Mouse (Mus musculus) midbrain, embryonic 10.5 days (tissue): ENCODE data around the gene Uts2. TPM values are rescaled to one million over a fixed set of nuclear protein-coding genes. Genes with fewer than 3 reads are reported as not detected.

Source experiments
- DNase-seq: peaks from one replicate; pipeline ENCODE4 v3.0.0-alpha.2; 2017; ENCODE audit warnings: low spot score
- H3K27ac ChIP-seq: fragments of 300-500 bp; sonication (generic); replicated peaks from 2 replicates; pipeline ENCODE4 v1.5.1; 2016; ENCODE audit warnings: mild to moderate bottlenecking
- H3K27me3 ChIP-seq: fragments of 300-500 bp; sonication (generic); 2 replicates; pipeline ENCODE4 v1.6.1; 2016; ENCODE audit warnings: low read depth, mild to moderate bottlenecking; ENCODE audit not compliant: poor library complexity, severe bottlenecking
- H3K36me3 ChIP-seq: fragments of 300-500 bp; sonication (generic); 2 replicates; pipeline ENCODE4 v1.6.1; 2016; ENCODE audit warnings: mild to moderate bottlenecking, moderate library complexity
- H3K4me1 ChIP-seq: fragments of 300-500 bp; sonication (generic); 2 replicates; pipeline ENCODE4 v1.6.1; 2016
- H3K4me3 ChIP-seq: fragments of 300-500 bp; sonication (generic); 2 replicates; pipeline ENCODE4 v1.5.1; 2016; ENCODE audit warnings: mild to moderate bottlenecking, moderate library complexity
- H3K9me3 ChIP-seq: fragments of 300-500 bp; sonication (generic); replicated peaks from 2 replicates; pipeline ENCODE4 v1.6.1; 2016; ENCODE audit warnings: mild to moderate bottlenecking
- WGBS: fragments of 180-500 bp; shearing (Covaris S2); methylation state at CpG from one replicate; pipeline ENCODE4 v1.1.7; 2016; 5-methylcytosine and 5-hydroxymethylcytosine counted together
- polyA plus RNA-seq: library from polyadenylated mRNA; unstranded; fragments of >200 nt; fragmentation: Nextera tagmentation; extraction: Ambion mirVana; gene quantifications from 2 replicates; pipeline ENCODE4 v1.2.1, GENCODE M21; 2016

Gene Uts2
- not detected in 2 replicates for polyA plus RNA-seq

- Histone ChIP-seq H3K4me3 (no peak within 1 kb of the TSS), H3K27ac (no peak within 1 kb of the TSS), H3K4me1 (peaks cover 5% of the 10 kb centered on the region; the same call in 1 of the 2 replicates), H3K36me3 (no peaks in the 10 kb centered on the region), H3K9me3 (no peaks in the 10 kb centered on the region), H3K27me3 (no peaks in the 10 kb centered on the region)
- WGBS: 92% methylated on average over 7 of the region's 7 CpGs
- no peak for DNase-seq
Measured at GRCm38 (mm10) chr4:150996797-150997196, at the start of gene Uts2. Gene Uts2 (plus strand): TSS chr4:150997097.

GRCm38 (mm10) chr4:150950972-150951371 lies 45.9 kb upstream of the Uts2 start:
- H3K27me3 ChIP-seq: no peaks in the 10 kb centered on the region; the same call in 1 of the 2 replicates
- H3K9me3 ChIP-seq: no peaks in the 10 kb centered on the region
- no peak for DNase-seq
- H3K4me3 ChIP-seq: no peak overlapping the region
- H3K36me3 ChIP-seq: no peaks in the 10 kb centered on the region
- H3K4me1 ChIP-seq: 0 out of 2 replicates have a peak, but pooled peaks cover 5% of the 10 kb centered on the region
- 88% methylated on average over 10 of the region's 10 CpGs for WGBS
- no peak overlapping the region for H3K27ac ChIP-seq

- DNase-seq: no peak
- Histone ChIP-seq H3K27me3 (no peaks in the 10 kb centered on the region), H3K9me3 (no peaks in the 10 kb centered on the region), H3K36me3 (no peaks in the 10 kb centered on the region), H3K4me1 (peaks cover 4% of the 10 kb centered on the region; the same call in 1 of the 2 replicates), H3K4me3 (no peak overlapping the region), H3K27ac (no peak overlapping the region)
- 88% methylated on average over 13 of the region's 13 CpGs for WGBS
Measured at GRCm38 (mm10) chr4:150956369-150957105, 40.4 kb upstream of the Uts2 start.

GRCm38 (mm10) chr4:150957106-150957458 lies 39.8 kb upstream of the Uts2 start:
- Histone ChIP-seq H3K27me3 (no peaks in the 10 kb centered on the region), H3K27ac (no peak overlapping the region), H3K9me3 (no peaks in the 10 kb centered on the region), H3K4me3 (no peak overlapping the region), H3K4me1 (peaks cover 4% of the 10 kb centered on the region; the same call in 1 of the 2 replicates), H3K36me3 (no peaks in the 10 kb centered on the region)
- DNase-seq: no peak
- 74% methylated on average over 1 of the region's 1 CpGs for WGBS

- H3K27me3 ChIP-seq: no peaks in the 10 kb centered on the region
- peaks cover 4% of the 10 kb centered on the region; the same call in 1 of the 2 replicates for H3K4me1 ChIP-seq
- H3K4me3 ChIP-seq: no peak overlapping the region
- no peaks in the 10 kb centered on the region for H3K36me3 ChIP-seq
- H3K27ac ChIP-seq: no peak overlapping the region
- DNase-seq: no peak
- 81% methylated on average over 7 of the region's 7 CpGs for WGBS
- H3K9me3 ChIP-seq: no peaks in the 10 kb centered on the region
Measured at GRCm38 (mm10) chr4:150958536-150958935, 38.4 kb upstream of the Uts2 start.

- Histone ChIP-seq H3K27me3 (no peaks in the 10 kb centered on the region), H3K4me1 (peaks cover 4% of the 10 kb centered on the region; the same call in 1 of the 2 replicates), H3K9me3 (no peaks in the 10 kb centered on the region), H3K4me3 (no peak overlapping the region), H3K36me3 (no peaks in the 10 kb centered on the region), H3K27ac (no peak overlapping the region)
- 77% methylated on average over 6 of the region's 6 CpGs for WGBS
- DNase-seq: no peak
Measured at GRCm38 (mm10) chr4:150962231-150962630, 34.7 kb upstream of the Uts2 start.

- Histone ChIP-seq H3K27ac (no peak overlapping the region), H3K9me3 (no peaks in the 10 kb centered on the region), H3K36me3 (no peaks in the 10 kb centered on the region), H3K27me3 (no peaks in the 10 kb centered on the region), H3K4me1 (peaks cover 4% of the 10 kb centered on the region; the same call in 1 of the 2 replicates), H3K4me3 (no peak overlapping the region)
- 74% methylated on average over 2 of the region's 2 CpGs for WGBS
- DNase-seq: no peak
Measured at GRCm38 (mm10) chr4:150963711-150964110, 33.2 kb upstream of the Uts2 start.

GRCm38 (mm10) chr4:150964635-150965554 lies 32.0 kb upstream of the Uts2 start:
- H3K36me3 ChIP-seq: no peaks in the 10 kb centered on the region
- peak overlapping the region; percentile 31 for H3K4me3 ChIP-seq
- H3K9me3 ChIP-seq: no peaks in the 10 kb centered on the region
- H3K4me1 ChIP-seq: peaks cover 4% of the 10 kb centered on the region; the same call in 1 of the 2 replicates
- DNase-seq: peak; percentile 75
- 19% methylated on average over 25 of the region's 25 CpGs for WGBS
- H3K27ac ChIP-seq: no peak overlapping the region
- H3K27me3 ChIP-seq: no peaks in the 10 kb centered on the region

- Histone ChIP-seq H3K36me3 (no peaks in the 10 kb centered on the region), H3K27me3 (no peaks in the 10 kb centered on the region), H3K4me3 (no peak overlapping the region), H3K27ac (no peak overlapping the region), H3K9me3 (no peaks in the 10 kb centered on the region), H3K4me1 (peaks cover 4% of the 10 kb centered on the region; the same call in 1 of the 2 replicates)
- WGBS: 69% methylated on average over 11 of the region's 11 CpGs
- no peak for DNase-seq
Measured at GRCm38 (mm10) chr4:150965555-150965951, 31.3 kb upstream of the Uts2 start.

- H3K9me3 ChIP-seq: no peaks in the 10 kb centered on the region
- no peak overlapping the region for H3K27ac ChIP-seq
- DNase-seq: peak; percentile 31
- H3K4me1 ChIP-seq: peaks cover 4% of the 10 kb centered on the region; the same call in 1 of the 2 replicates
- H3K27me3 ChIP-seq: no peaks in the 10 kb centered on the region
- no peak overlapping the region for H3K4me3 ChIP-seq
- 21% methylated on average over 7 of the region's 7 CpGs for WGBS
- H3K36me3 ChIP-seq: no peaks in the 10 kb centered on the region
Measured at GRCm38 (mm10) chr4:150966556-150966955, 30.3 kb upstream of the Uts2 start.

- WGBS: 87% methylated on average over 8 of the region's 8 CpGs
- no peaks in the 10 kb centered on the region for H3K9me3 ChIP-seq
- H3K27me3 ChIP-seq: no peaks in the 10 kb centered on the region
- H3K36me3 ChIP-seq: no peaks in the 10 kb centered on the region
- H3K4me1 ChIP-seq: peaks cover 4% of the 10 kb centered on the region; the same call in 1 of the 2 replicates
- no peak for DNase-seq
- H3K4me3 ChIP-seq: no peak overlapping the region
- no peak overlapping the region for H3K27ac ChIP-seq
Measured at GRCm38 (mm10) chr4:150968956-150969355, 27.9 kb upstream of the Uts2 start.

GRCm38 (mm10) chr4:150973264-150973663 lies 23.6 kb upstream of the Uts2 start:
- DNase-seq: no peak
- 83% methylated on average over 8 of the region's 8 CpGs for WGBS
- no peak overlapping the region for H3K4me3 ChIP-seq
- no peak overlapping the region for H3K27ac ChIP-seq
- no peaks in the 10 kb centered on the region for H3K36me3 ChIP-seq
- H3K9me3 ChIP-seq: no peaks in the 10 kb centered on the region
- H3K27me3 ChIP-seq: no peaks in the 10 kb centered on the region
- H3K4me1 ChIP-seq: no peaks in the 10 kb centered on the region
